In the genomic region with DNA sequence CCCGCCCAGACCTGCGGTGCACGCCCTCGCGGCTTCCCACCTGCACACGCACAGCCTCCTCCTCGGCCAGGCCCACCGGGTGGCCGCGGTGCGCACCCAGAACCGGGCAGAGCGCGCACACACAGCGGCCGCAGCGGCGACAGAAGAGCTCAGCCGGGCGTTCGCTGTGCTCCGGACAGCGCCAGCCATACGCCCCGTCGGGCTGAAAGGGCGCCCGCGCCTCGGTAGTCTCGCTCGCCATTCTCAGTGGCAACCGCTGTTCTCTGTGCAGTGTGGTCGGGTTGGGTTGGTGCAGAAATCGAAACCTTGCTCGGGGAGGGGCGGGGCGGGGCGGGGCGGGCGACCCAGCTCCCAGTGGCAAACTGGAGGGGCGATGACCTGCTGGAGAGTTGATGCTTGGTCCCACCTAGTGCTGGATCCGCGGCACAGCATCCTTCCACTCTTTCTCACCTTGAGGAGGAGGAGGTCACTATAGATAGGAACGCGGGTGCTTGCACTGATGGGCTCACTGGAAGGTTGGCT, we compare ENCODE assay signal across 8 mouse cellular contexts. TPM values are rescaled to one million over a fixed set of nuclear protein-coding genes. Genes with fewer than 3 reads are reported as not detected.
DNase-seq lines count a peak whose midpoint lies in the region; ATAC-seq and TF ChIP-seq lines count a peak whose summit lies in the region.

A gene (minus strand): TSS at position 302 of the 522 bp plus-strand sequence.

- WGBS in kidney, embryonic 15.5 days, result under 1% methylated on average over 46 of the region's 46 CpGs
- under 1% methylated on average over 46 of the region's 46 CpGs for WGBS in small intestine, adult 2 months

- no peaks in the 10 kb centered on the region for H3K36me3 ChIP-seq in kidney, embryonic 15.5 days
- H3K36me3 ChIP-seq in small intestine, adult 2 months (ENCODE audit: control insufficient read depth, insufficient read depth, low read length), result peaks cover 49% of the 10 kb centered on the region

- peak; percentile 39; the same call in 1 of the 2 replicates for TF ChIP-seq CTCF in small intestine, adult 2 months (IDR thresholded peaks at IDR 0.05; ENCODE audit: extremely low read depth, insufficient read length, insufficient replicate concordance, low read depth, low read length)

- peak within 1 kb of the TSS; percentile 73 for H3K4me3 ChIP-seq in brown adipose tissue, adult 24 weeks (ENCODE audit: insufficient read depth, low read depth, low read length)
- H3K4me3 ChIP-seq in kidney, embryonic 15.5 days (replicated peaks), result peak within 1 kb of the TSS; percentile 52
- peak within 1 kb of the TSS; percentile 76 for H3K4me3 ChIP-seq in small intestine, adult 2 months (ENCODE audit: low read depth, low read length)

- intact Hi-C loops in gastrocnemius, postnatal 36 days (cut with DNase I), result no loop called here

- peak within 1 kb of the TSS; percentile 81 for H3K4me2 ChIP-seq in kidney, embryonic 15.5 days

- no peaks in the 10 kb centered on the region for H3K4me1 ChIP-seq in brown adipose tissue, adult 24 weeks (ENCODE audit: control insufficient read depth, insufficient read depth, insufficient read length, low read length)
- H3K4me1 ChIP-seq in kidney, embryonic 15.5 days, result peaks cover 27% of the 10 kb centered on the region
- H3K4me1 ChIP-seq in small intestine, adult 2 months (ENCODE audit: control insufficient read depth, insufficient read depth, insufficient read length, low read length), result peaks cover 5% of the 10 kb centered on the region

- DNase-seq in gastrocnemius, postnatal 10 days, result peak; percentile 32
- no peak for DNase-seq in gastrocnemius, postnatal 36 days
- DNase-seq in heart, adult 8-10 months (ENCODE audit: low spot score), result peak; percentile 10
- DNase-seq in lung, postnatal 25 days (ENCODE audit: low spot score), result peak; percentile 55
- no peak for DNase-seq in right cerebral cortex, postnatal 4 days

- no peaks in the 10 kb centered on the region for H3K9me3 ChIP-seq in kidney, embryonic 15.5 days (replicated peaks)

- peak; percentile 54 for ATAC-seq in kidney, embryonic 15.5 days (replicated peaks; ENCODE audit: low FRiP score)

- TF ChIP-seq POLR2A in small intestine, adult 2 months (IDR thresholded peaks at IDR 0.05; ENCODE audit: low read depth, low read length), result peak; percentile 95

- H3K27ac ChIP-seq in brown adipose tissue, adult 24 weeks (replicated peaks; ENCODE audit: low read depth, low read length), result peak within 1 kb of the TSS; percentile 28; the same call in 1 of the 2 replicates
- no peak within 1 kb of the TSS for H3K27ac ChIP-seq in kidney, embryonic 15.5 days
- peak within 1 kb of the TSS; percentile 98 for H3K27ac ChIP-seq in small intestine, adult 2 months (ENCODE audit: insufficient read depth, low read depth, low read length)

- H3K27me3 ChIP-seq in kidney, embryonic 15.5 days, result peaks cover 62% of the 10 kb centered on the region
- no peaks in the 10 kb centered on the region for H3K27me3 ChIP-seq in small intestine, adult 2 months (ENCODE audit: control insufficient read depth, insufficient read depth, low read length)

- peak within 1 kb of the TSS; percentile 38 for H3K9ac ChIP-seq in kidney, embryonic 15.5 days

RNA-seq across cellular contexts. Expression of the gene that starts here (rescaled TPM):
- total RNA-seq in gastrocnemius, postnatal 10 days (2021), result under 1 TPM; 0.63 to 0.93 TPM
- total RNA-seq in gastrocnemius, postnatal 36 days (2021), result under 1 TPM; 0.36 to 0.37 TPM
- 3.3 and 3.5 TPM in 2 replicates for polyA plus RNA-seq in brown adipose tissue, adult 24 weeks (2012; ENCODE audit: insufficient read depth, insufficient read length, missing spikeins)
- total RNA-seq in heart, adult 8-10 months (2022), result 1 to 10 TPM; 1.6 to 2.5 (median 2.1) TPM
- 1.8 and 2.7 TPM in 2 replicates for polyA plus RNA-seq in kidney, embryonic 15.5 days (2015; fragmentation: Nextera tagmentation; extraction: Ambion mirVana)
- polyA plus RNA-seq in small intestine, adult 2 months (2012; rRNA removed), result 24.9 and 58.2 TPM in 2 replicates

Comparison
In these comparisons a context has a peak if more than half of its experiments do, and no peak if none do; other contexts are left out.
1. Peak in DNase-seq in gastrocnemius, postnatal 10 days; RNA of the gene not detected or under 1 TPM.
2. DNase-seq: peak in heart, adult 8-10 months (single experiment) and lung, postnatal 25 days (single experiment); none in gastrocnemius, postnatal 36 days (0 of 2) and right cerebral cortex, postnatal 4 days (single experiment).
3. Peak in every context shown above with its lines, with median percentiles within 50 percentile points of each other: H3K4me3 ChIP-seq.